Mouse (Mus musculus) thymus, postnatal 4 days (tissue): ENCODE data around the gene Sox13.

Experiments used
- DNase-seq: peaks from one replicate; pipeline ENCODE4 v3.0.0; 2021

Sox13 gene

GRCm38 (mm10) chr1:133424547-133425140 is 467 bp upstream of the Sox13 start:
- no peak for DNase-seq

- DNase-seq, result peak; percentile 50
These were observed 1.0 kb downstream of the Sox13 start for GRCm38 (mm10) chr1:133423166-133423542.

- peak; percentile 50 for DNase-seq
These were observed 1.5 kb downstream of the Sox13 start for GRCm38 (mm10) chr1:133422615-133423161.

- peak; percentile 28 for DNase-seq
These were observed 2.1 kb downstream of the Sox13 start for GRCm38 (mm10) chr1:133421975-133422570.

GRCm38 (mm10) chr1:133421061-133421460 is 3.1 kb downstream of the Sox13 start:
- DNase-seq, result no peak

- DNase-seq, result no peak
These were observed 3.7 kb downstream of the Sox13 start for GRCm38 (mm10) chr1:133420491-133420890.

- no peak for DNase-seq
These were observed 4.9 kb downstream of the Sox13 start for GRCm38 (mm10) chr1:133419178-133419834.

GRCm38 (mm10) chr1:133418164-133418800 is 5.9 kb downstream of the Sox13 start:
- peak; percentile 56 for DNase-seq

GRCm38 (mm10) chr1:133417539-133417938 is 6.6 kb downstream of the Sox13 start:
- DNase-seq, result no peak

- no peak for DNase-seq
These were observed 7.1 kb downstream of the Sox13 start for GRCm38 (mm10) chr1:133417113-133417512.

GRCm38 (mm10) chr1:133416472-133416871 is 7.7 kb downstream of the Sox13 start:
- DNase-seq, result peak; percentile 6

- no peak for DNase-seq
These were observed 8.7 kb downstream of the Sox13 start for GRCm38 (mm10) chr1:133415505-133415904.

- peak; percentile 5 for DNase-seq
These were observed 9.1 kb downstream of the Sox13 start for GRCm38 (mm10) chr1:133415086-133415485.

GRCm38 (mm10) chr1:133412941-133413340 is 11.2 kb downstream of the Sox13 start:
- no peak for DNase-seq

GRCm38 (mm10) chr1:133411506-133412147 is 12.6 kb downstream of the Sox13 start:
- no peak for DNase-seq

- no peak for DNase-seq
These were observed 14.4 kb downstream of the Sox13 start for GRCm38 (mm10) chr1:133409786-133410185.

- no peak for DNase-seq
These were observed 15.2 kb downstream of the Sox13 start for GRCm38 (mm10) chr1:133408880-133409516.

- no peak for DNase-seq
These were observed 15.9 kb downstream of the Sox13 start for GRCm38 (mm10) chr1:133408321-133408720.

- DNase-seq, result no peak
These were observed 16.7 kb downstream of the Sox13 start for GRCm38 (mm10) chr1:133407436-133407835.

- DNase-seq, result peak; percentile 48
These were observed 17.6 kb downstream of the Sox13 start for GRCm38 (mm10) chr1:133406614-133407013.

- DNase-seq, result no peak
These were observed 20.2 kb downstream of the Sox13 start for GRCm38 (mm10) chr1:133404005-133404404.

GRCm38 (mm10) chr1:133400014-133400725 is 24.0 kb downstream of the Sox13 start:
- DNase-seq, result peak; percentile 43
